Mouse (Mus musculus) urinary bladder, adult 18-20 months (tissue): ENCODE data around the gene Klhl35.

ENCODE experiments used
- DNase-seq, 2 experiments: peaks; one replicate each; pipeline ENCODE4 v3.0.0; 2022; ENCODE audit warnings: low spot score in 2 of 2, mixed read lengths in 2 of 2

Gene Klhl35

DNA sequence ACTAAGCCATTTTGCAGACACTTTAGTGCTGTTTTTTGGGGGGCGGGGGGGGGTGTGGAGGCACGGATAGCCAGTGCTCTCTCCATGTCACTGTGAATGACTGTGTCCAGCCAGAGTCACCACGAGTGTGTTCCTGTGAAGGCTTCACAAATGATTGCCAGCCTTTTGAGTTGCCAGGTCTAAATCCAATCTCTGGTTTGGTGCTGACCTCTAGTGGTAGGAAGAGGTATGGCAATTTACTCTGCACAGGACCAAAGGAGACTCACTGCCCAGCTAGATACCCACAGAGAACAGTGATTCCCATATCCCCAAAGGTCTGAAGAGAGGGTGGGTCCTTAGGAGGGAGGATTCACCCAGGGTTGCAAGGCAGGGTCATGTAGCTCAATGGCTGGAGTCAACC, 15.1 kb upstream of the Klhl35 start:
- DNase-seq = peak; percentile 33 to 51

DNA sequence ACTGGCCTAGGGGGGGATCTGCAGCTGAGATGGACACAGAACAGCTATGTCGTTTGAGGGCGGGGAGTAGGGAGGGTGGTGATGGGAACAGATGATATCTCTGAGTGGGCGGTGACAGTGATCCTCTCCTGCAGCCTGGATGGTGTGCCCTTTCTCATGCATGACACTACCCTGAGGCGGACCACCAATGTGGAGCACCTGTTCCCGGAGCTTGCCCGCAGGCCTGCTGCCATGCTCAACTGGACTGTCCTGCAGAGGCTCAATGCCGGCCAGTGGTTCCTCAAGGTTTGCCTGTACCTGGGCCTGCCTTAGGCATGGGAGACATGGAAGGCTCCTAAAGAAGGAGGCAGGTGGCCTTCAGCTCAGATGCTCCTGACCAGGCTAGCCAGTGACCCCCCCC, 12.9 kb upstream of the Klhl35 start:
- no peak for DNase-seq

DNA sequence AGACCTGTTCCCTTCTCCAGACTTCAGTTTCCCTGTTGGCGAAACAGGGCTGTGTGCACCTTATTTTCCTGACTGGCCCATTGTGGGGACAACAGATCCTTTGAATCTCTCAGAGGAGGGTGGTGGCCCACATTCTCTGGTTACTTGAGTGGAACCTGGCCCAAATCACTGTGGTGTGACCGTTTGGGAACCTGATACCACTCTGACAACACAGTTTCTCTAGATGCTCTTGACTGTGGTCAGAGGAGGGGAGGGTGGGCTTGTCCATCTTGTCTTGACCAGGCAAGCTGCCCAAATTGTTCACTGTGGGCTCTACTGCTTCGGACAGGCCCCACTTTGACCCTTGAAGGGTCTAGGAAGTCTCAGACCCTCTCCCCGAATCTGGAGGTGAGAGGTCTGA, 11.8 kb upstream of the Klhl35 start:
- no peak for DNase-seq

DNA sequence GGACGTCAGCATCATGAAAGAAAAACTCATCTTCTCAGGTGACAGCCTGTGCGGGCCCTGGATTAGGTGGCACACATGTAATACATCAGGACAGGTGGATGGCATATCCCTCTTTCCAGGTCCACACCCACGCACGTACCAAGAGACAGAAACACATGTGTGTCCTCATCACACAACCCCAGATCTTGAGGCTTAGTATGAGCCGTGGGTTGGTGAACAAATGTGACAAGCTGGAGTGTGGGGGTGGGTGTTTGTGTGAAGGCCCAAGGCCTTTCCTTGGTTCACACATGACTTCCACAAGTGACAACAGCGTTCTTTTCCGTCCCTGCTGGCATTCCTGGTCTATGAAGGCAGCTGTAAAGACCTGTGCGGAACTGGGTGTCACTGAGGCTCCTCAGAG, 7.0 kb upstream of the Klhl35 start:
- no peak for DNase-seq

DNA sequence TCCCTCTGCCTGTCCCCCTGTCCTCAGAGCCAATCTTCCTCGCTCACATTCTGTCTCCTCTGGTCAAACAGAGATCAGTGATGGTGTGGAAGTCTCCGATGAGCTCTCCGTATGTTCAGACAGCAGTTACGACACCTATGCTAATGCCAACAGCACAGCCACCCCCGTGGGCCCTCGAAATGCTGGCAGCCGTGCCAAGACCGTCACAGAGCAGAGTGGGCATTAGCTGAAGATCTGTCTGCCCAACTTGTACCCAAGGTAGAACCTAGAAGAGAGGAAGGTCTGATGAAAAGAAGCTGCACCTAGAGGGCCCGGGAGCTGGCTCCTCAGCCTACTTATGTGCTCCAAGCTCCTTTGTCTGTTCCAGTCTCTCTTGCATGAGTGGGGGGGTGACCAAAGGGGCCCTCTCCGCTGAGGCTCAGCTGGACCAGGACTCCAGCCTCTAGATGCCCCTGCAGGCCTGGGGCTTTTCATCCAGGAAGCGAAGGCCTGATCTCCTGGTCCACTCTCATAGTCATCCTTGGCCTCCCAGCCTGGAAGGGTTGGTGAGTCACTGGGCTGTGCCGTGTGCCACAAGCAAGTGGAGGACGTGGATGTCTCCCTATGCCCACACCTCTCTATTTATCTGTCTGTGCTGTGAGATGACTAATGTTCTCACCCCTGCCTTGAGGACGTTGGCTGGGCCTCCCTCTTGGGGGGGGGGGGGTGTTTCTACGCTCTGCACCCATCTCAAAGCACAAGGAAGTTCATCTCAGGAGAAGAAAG, 5.7 kb upstream of the Klhl35 start:
- no peak for DNase-seq

DNA sequence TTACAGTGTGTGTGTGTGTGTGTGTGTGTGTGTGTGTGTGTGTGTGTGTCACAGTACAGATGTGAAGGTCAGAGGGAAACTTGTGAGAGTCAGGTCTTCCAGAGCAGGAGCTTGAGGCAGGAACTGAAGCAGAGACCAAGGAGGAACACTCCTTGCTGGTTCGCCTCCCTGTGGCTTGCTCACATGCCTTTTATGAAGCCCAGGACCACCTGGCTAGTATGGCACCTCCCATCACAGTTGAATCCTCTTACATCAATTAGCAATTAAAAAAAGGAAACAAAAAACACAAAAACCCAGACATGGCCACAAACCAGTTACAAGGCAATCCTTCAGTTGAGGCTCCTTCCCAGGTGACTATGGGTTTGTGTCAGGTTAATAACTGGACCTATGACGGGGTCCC, 2.7 kb upstream of the Klhl35 start:
- no peak for DNase-seq

DNA sequence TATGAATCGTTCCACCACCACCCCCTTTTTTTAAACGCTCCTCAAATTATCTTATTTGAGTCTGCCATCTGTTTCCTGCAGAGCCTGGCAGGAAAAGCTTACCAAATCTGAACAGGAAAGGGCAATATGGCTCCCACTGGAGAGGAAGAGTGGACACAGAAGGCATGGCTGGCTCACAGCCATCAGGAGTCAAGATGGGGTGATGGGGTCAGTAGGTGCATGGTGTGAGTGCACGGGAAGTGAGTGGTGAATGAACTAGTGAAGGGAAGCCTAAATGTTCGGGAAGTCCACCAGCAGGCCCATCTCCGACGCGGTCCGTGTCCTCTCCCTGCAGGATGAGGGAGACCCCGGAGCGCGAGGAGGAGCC, 2.1 kb downstream of the Klhl35 start:
- no peak for DNase-seq

DNA sequence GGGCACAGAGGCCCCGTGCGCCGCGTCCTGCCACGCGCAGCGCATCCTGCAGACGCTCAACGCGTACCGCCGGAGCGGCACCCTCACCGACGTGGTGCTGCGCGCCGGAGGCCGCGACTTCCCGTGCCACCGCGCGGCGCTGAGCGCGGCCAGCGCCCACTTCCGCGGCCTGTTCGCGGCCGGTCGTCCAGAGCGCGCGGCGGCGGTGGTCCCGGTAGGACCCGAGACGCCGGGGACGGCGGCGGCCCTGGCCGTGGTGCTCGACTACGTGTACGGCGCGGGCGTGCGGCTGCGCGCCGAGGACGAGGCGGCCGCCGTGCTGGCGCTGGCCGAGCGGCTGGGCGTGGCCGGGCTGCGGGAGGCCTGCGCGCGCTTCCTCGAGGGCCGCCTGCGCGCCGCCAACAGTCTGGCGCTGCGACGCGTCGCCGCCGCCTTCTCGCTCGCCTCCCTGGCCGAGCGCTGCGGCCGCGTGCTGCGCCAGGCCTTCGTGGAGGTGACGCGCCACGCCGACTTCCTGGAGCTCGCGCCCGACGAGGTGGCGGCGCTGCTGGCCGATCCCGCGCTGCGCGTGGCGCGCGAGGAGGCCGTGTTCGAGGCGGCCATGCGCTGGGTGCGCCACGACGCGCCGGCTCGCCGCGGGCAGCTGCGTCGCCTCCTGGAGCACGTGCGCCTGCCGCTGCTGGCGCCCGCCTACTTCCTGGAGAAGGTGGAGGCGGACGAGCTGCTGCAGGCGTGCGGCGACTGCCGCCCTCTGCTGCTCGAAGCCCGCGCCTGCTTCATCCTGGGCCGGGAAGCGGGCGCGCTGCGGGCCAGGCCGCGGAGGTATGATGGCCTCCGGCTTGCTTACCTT, 2.7 kb downstream of the Klhl35 start:
- peak; percentile 48 to 65 for DNase-seq

DNA sequence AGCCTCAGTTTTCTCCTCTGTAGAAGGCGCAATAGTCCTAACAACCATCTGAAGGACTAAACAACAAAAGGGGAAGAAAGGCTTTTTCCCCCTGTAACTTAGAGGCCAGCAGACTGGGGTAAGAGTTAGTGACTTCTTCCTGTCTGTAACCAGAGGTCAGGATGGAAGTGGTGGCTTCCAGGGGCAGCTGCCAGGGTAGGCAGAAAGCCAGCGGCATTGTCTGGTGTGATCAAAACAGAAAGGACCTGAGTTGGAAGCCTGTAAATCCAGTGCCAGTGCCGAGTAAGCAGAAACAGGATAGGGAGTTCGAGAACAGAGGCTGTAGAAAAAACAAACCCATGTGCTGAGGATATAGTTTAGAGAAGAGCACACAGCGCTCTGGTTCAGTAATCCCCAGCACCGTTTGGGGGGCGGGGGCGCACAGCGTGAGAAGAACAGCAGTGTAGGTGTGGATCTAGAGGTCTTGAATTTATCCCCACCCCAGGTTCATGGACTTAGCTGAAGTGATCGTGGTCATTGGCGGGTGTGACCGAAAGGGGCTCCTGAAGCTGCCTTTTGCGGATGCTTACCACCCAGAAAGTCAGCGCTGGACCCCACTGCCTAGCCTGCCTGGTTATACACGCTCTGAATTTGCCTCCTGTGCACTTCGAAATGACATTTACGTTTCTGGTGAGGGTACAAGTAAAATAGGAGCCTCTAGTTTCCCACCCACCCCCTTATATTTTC, 4.0 kb downstream of the Klhl35 start:
- no peak for DNase-seq

DNA sequence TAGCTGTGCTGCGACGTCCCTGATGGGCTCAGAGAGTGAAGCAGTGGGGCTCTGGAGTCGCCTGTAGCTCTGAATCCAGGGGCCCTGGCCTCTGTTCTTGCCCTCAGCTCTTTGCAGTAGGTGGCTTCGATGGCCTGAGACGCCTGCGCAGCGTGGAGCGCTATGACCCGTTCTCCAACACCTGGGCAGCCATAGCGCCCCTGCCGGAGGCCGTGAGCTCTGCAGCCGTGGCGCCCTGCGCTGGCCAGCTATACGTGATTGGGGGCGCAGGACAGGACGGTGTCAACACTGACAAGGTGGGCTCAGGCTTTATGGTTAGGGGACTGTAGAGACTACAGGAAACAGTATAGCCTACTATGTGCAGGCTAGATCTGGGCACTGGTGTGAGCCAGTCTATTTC, 5.8 kb downstream of the Klhl35 start:
- no peak for DNase-seq

DNA sequence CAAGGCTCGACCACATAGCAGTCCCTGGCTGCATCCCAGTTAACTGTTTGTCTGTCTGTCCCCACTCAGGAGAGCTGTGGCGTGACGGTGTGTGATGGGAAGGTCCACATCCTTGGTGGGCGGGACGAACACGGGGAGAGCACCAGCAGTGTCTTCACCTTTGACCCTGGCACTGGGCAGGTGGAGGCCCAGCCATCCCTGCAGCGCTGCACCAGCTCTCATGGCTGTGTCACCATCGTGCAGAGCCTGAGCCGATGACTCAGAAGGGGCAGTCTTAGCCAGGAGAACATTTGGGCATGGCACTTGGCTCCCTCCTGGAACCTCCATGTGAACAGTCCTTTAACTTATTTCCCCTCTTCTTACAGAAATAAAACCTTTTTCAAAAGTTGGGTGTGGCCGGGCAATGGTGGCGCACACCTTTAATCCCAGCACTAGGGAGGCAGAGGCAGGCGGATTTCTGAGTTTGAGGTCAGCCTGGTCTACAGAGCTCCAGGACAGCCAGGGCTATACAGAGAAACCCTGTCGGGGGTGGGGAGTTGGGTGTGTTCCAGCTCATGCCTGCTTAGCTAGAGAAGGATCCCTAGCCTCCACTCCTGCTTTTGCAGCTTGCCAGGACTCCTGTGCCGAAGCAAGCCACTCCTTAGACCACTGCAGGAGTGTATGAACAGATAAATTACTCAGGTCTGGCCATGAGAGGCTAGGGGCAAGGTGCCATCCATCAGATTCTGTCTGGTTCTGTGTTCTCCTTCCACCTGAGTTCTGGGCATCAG, 8.0 kb downstream of the Klhl35 start:
- no peak for DNase-seq

DNA sequence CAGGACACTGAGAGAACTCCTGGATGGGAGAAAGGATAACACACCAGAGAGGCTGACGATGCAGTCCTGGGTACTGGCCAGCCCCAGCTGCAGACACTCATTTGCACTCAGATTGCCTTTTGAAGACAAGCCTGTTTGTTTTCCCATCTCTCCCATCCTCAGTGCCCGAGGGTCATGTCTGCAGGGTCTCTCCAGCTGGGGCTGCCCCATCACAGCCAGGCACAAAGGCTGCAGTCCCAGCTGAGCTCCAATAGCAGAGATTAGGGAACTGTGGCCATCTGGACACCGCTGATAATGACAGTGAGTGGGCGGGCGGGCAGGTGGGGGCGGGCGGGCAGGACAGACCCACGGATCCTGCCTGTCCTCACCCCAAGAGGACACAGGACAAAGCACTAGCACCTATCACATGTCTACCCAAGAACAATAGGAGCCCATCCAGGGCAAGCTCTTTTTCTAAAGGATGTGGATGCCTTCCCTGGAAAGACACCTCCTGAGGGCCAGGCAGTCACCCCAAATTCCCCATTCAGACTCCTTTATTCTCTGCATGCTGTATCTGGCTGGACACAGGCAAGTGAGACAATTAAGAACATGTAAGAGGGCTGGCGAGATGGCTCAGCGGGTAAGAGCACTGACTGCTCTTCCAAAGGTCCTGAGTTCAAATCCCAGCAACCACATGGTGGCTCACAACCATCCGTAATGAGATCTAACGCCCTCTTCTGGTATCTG, 9.2 kb downstream of the Klhl35 start:
- no peak for DNase-seq

DNA sequence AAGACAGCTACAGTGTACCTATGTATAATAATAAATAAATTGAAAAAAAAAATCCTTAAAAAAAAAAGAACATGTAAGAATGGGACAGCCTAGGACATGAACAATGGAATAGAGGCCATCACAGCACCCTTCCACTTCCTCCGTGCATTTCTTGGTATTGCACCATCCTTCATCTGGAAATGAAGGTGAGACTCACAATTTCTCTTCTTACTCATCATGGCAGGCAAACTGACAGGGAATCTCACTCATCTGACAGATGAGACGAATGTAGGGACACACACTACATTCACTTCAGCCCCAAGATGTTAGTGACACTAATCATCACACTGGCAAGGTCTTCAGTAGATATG, 9.7 kb downstream of the Klhl35 start:
- no peak for DNase-seq

DNA sequence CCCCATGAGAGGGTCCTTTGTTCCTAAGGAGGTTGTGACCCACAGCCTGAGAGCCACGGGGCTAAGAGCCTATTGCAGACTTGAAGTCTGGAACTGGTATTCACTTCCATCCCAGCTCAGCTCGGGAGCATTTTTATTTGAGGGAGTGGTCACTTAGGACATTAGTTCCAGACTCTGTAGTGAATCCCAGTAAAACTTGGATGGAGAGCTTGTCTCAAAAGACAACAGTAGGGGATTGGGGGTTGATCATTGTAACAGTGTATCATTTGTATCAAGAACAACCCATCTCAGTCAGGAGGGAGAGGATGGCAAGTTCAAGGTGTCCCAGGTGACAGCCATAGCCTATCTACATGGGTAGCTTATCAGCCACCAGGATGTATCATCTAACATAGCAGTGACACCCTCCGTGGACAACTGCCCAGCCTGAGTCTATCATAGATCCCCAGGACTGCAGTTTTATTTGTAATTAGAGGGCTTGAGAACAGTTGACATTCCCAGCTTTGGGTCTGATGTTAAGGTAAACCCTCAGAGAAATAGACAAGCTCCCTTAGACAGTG, 10.8 kb downstream of the Klhl35 start:
- DNase-seq = no peak

DNA sequence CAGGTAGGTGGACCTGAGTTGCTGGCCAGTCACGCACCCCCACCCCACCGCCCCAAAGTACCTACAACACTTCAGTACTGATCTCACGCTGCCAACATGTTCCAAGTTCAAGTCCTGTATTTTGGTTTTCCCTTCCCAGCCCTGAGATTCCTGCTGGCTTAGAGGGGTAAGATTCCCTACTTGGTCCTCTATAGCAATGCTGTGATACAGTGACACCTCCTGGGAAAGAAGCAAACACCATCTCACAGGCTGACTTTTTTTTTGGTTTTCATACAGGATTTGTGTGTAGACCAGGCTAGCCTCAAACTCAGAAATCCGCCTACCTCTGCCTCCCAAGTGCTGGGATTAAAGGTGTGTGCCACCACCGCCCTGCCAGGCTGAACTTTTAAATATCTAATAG, 11.4 kb downstream of the Klhl35 start:
- no peak for DNase-seq

DNA sequence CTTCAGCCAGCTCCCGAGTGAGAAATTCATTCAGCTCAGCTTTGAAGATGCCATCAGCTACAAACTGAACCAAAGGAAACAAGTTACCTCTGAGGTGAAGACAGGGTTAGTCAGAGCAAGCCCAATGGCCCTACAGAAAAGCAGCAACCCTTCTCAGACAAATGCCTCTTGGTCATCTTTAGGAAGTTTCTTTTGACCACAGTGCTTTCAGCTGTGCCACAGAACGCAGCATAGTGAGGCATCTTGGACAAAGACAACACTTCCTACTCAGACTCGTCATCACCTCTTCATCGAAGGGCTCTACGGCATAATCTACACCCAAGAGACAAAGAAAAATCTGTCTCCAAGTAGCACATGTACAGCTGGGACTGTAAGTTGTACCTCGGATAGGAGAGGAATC, 16.8 kb downstream of the Klhl35 start:
- DNase-seq = no peak

DNA sequence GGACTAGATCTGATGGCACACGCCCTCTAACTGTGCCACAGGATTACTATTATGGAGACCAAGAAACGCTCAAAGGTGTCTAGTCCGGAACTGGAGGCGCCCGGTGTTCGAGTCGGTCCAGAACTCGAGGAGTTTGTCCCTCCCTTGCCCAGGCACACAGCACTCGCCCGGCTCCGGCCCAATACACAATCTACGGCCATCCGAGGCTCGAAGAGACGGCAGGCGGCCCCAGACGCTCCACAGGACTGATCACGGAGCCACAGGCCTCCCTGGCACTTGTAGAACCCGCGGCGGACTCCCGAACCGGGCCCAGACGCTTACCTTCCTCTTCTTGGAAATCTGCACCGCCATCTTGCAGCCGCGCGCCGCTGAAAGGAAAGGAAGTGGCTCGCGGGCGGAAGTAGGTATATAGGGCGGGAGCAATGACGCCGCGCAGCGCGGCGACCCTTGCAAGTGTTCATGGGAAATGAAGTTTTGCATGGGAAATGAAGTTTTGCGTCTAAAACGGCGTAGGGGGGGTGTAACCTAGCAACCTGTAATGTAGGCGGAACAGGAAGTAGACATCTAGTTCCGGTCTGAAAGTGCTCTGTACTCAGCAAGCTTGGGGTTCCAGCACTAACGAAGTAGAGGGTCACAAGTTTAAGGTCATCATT, 17.6 kb downstream of the Klhl35 start, which contains the start of gene Rps3:
Rps3 (minus strand) TSS at position 468 of the 653 bp plus-strand sequence.
- DNase-seq = peak; percentile 92

DNA sequence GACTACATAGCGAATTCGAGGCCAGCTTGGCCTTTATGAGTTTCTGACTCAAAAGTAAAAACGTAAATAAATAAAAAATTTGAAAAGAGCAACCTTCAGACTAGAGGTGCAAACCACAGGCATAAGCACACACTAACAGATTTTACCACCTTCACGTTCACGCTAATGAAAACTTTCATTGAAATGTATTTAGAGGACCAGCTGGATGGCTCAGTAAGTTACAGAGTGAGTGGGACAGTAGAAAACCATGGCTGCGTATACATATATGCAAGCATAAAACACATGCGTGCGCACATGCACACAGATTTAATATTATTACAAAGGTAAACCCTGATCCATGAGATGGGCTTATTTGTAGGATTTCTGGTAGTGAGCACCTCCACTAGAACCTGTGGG, 18.1 kb downstream of the Klhl35 start:
- DNase-seq = no peak

DNA sequence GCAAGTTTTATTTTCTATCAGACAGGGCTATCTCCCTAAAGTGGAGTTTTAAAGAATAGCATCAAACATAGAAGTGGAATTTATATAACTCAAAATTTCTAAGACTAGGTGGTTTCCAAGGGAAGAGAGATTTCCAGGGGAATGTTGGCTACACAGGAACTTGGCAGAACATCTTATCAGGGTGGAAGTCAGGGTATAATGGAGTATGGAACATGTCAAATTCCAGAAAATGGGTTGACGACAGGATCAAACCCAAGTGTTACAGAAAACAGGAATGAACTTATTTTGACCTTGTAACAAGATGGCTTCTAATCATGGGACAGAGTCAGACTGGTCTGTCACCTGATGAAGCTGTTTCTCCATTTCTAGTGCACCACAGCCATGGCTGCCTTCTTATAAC, 18.9 kb downstream of the Klhl35 start:
- DNase-seq = no peak

DNA sequence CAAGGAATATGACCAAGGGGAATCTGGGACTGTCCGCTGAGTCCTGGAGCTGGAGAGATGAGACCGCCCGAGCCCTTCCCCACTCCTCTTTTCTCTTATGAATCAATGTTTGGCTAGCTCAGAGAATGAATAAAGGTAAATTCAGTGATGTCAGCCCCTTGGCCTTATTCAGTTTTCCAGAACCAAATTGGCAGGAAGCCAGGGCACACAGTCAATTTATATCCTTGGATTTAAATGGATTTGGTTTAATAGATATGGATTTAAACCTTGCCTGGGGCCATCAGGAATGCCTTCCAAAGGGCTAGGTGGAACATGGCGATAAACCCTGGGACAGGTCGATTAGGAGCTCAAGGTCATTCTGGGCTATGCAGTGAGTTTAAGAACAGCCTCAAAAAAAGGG, 23.9 kb downstream of the Klhl35 start:
- DNase-seq = no peak
